ENCODE assay signal across 25 mouse cellular contexts in genomic region chr14:32097691-32098090, GRCm38 (mm10). TPM values are rescaled to one million over a fixed set of nuclear protein-coding genes. Genes with fewer than 3 reads are reported as not detected.
"Had no signal": no experiment of that assay in that cellular context is flagged by ENCODE, and none has a peak within 500 bp of the region (broad histone marks: within the 10 kb centered on the region; RNA-seq: fewer than 3 reads in every experiment).

No protein-coding gene starts in this region.

- H3K27ac ChIP-seq: neural tube, embryonic 12.5 days; neural tube, embryonic 13.5 days; neural tube, embryonic 15.5 days; stomach, embryonic 15.5 days had no signal

- DNase-seq: retina, postnatal 1 day; right cerebral cortex, adult 18-20 months; right cerebral cortex, postnatal 14 days; right cerebral cortex, postnatal 25 days; right cerebral cortex, postnatal 4 days; spleen, adult 18-20 months; thymus, adult 18-20 months; thymus, adult 2 months; thymus, postnatal 14 days; thymus, postnatal 25 days; thymus, postnatal 36 days; thymus, postnatal 4 days had no signal

- H3K4me1 ChIP-seq: neural tube, embryonic 12.5 days; neural tube, embryonic 13.5 days; neural tube, embryonic 15.5 days; stomach, embryonic 15.5 days had no signal

- H3K27me3 ChIP-seq: neural tube, embryonic 12.5 days; neural tube, embryonic 13.5 days; neural tube, embryonic 15.5 days; stomach, embryonic 15.5 days had no signal

- H3K4me3 ChIP-seq: neural tube, embryonic 12.5 days; neural tube, embryonic 13.5 days; neural tube, embryonic 15.5 days; stomach, embryonic 15.5 days had no signal

- H3K9ac ChIP-seq: neural tube, embryonic 12.5 days; neural tube, embryonic 13.5 days; neural tube, embryonic 15.5 days; stomach, embryonic 15.5 days had no signal

- H3K9me3 ChIP-seq: neural tube, embryonic 12.5 days; neural tube, embryonic 13.5 days; neural tube, embryonic 15.5 days; stomach, embryonic 15.5 days had no signal

- H3K4me2 ChIP-seq: neural tube, embryonic 12.5 days; neural tube, embryonic 13.5 days; neural tube, embryonic 15.5 days; stomach, embryonic 15.5 days had no signal

RNA-seq across cellular contexts. Expression of gene Msmb, which starts 44.1 kb away (rescaled TPM):
- total RNA-seq: neutrophil, adult 5-6 weeks had no signal
- polyA plus RNA-seq: neural tube, embryonic 12.5 days; neural tube, embryonic 13.5 days; neural tube, embryonic 14.5 days; neural tube, embryonic 15.5 days; small intestine, adult 2 months; spleen, adult 2 months; stomach, embryonic 14.5 days; stomach, embryonic 15.5 days; stomach, embryonic 16.5 days; testis, adult 2 months; thymus, adult 2 months; thymus, postnatal 0 days; urinary bladder, adult 2 months had no signal
